Mouse (Mus musculus) spleen, postnatal 4 days (tissue): ENCODE measurements around the gene Lims1.

ENCODE experiments used
- DNase-seq, 2 experiments: peaks; one replicate each; pipeline ENCODE4 v3.0.0; 2022; ENCODE audit warnings: low spot score in 2 of 2

The Lims1 gene

GRCm38 (mm10) chr10:58445850-58446249, 122.6 kb downstream of the Lims1 start:
- DNase-seq = no peak

GRCm38 (mm10) chr10:58446384-58447279, 123.4 kb downstream of the Lims1 start, which contains the start of gene Ranbp2:
Ranbp2 (plus strand) TSS chr10:58446920.
- peak; percentile 97 to 98 for DNase-seq

GRCm38 (mm10) chr10:58447280-58447781, 124.1 kb downstream of the Lims1 start:
- no peak for DNase-seq

- DNase-seq = no peak
Measured at GRCm38 (mm10) chr10:58451575-58451974, 128.3 kb downstream of the Lims1 start.

GRCm38 (mm10) chr10:58452185-58452584, 128.9 kb downstream of the Lims1 start:
- DNase-seq = no peak

GRCm38 (mm10) chr10:58459896-58460295, 136.6 kb downstream of the Lims1 start:
- no peak for DNase-seq
